In genomic region chr17:84372411-84373045, GRCm38 (mm10) we compare ENCODE assay signal across 14 mouse cellular contexts.
"Had no signal": no experiment of that assay in that cellular context is flagged by ENCODE, and none has a peak within 500 bp of the region (broad histone marks: within the 10 kb centered on the region; RNA-seq: fewer than 3 reads in every experiment).

No protein-coding gene starts in this region.

- H3K4me1 ChIP-seq: liver, embryonic 13.5 days had no signal

- H3K4me2 ChIP-seq: liver, embryonic 13.5 days; neural tube, embryonic 15.5 days had no signal

- H3K27me3 ChIP-seq: liver, embryonic 13.5 days; neural tube, embryonic 15.5 days had no signal

- H3K4me3 ChIP-seq: liver, embryonic 13.5 days; midbrain, embryonic 10.5 days; myocyte; neural tube, embryonic 15.5 days had no signal

- H3K9me3 ChIP-seq: liver, embryonic 13.5 days; midbrain, embryonic 10.5 days; neural tube, embryonic 15.5 days had no signal

- DNase-seq: kidney, adult 8-10 months; kidney, postnatal 36 days; layer of hippocampus, adult 9-11 months; layer of hippocampus, postnatal 36 days; liver; liver, embryonic 13.5 days; liver, postnatal 0 days; lung, postnatal 4 days; midbrain, embryonic 14.5 days; thymus, postnatal 36 days had no signal

- ATAC-seq: intestine, postnatal 0 days; liver, postnatal 0 days had no signal

- H3K9ac ChIP-seq: liver, embryonic 13.5 days; liver, postnatal 0 days; neural tube, embryonic 15.5 days had no signal

- H3K27ac ChIP-seq: liver, embryonic 13.5 days; midbrain, embryonic 10.5 days; neural tube, embryonic 15.5 days had no signal
